Mouse (Mus musculus) cerebellum, adult 2 months (tissue): ENCODE measurements around the gene Trim54.

Experiments used
- CTCF ChIP-seq: fragments of 200-500 bp; IDR thresholded peaks from 2 replicates; pipeline ENCODE4 v1.5.1; 2011; ENCODE audit warnings: low read depth, mild to moderate bottlenecking, control low read depth, low read length, moderate library complexity, borderline replicate concordance; ENCODE audit not compliant: insufficient read depth
- POLR2A ChIP-seq: fragments of 200-500 bp; IDR thresholded peaks from 2 replicates; pipeline ENCODE4 v1.6.1; 2011; ENCODE audit warnings: low read length, control low read depth, borderline replicate concordance; ENCODE audit not compliant: insufficient read depth

DNA sequence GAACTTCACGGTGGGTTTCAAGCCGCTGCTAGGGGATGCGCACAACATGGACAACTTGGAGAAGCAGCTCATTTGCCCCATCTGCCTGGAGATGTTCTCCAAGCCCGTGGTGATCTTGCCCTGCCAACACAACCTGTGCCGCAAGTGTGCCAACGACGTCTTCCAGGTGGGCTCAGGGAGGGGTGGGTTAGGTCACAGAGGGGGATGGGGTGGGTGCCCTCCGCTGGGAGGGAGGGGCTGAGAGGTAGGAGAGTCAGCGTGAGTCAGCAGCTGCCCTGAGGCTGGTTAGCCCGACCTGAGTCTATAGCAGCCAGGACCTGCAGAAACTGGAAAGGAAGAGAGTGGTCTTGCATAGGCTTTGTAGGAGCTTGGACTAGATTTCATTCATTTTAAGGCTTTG, 400 bp downstream of the Trim54 start:
- TF ChIP-seq CTCF (no peak), POLR2A (no peak)
